8 mouse cellular contexts compared by ENCODE assay signal in genomic region chr4:125962677-125963076, GRCm38 (mm10).
DNase-seq lines count a peak whose midpoint lies in the region; ATAC-seq and TF ChIP-seq lines count a peak whose summit lies in the region.

No protein-coding gene starts in this region.

- H3K4me1 ChIP-seq in hindbrain, embryonic 10.5 days (replicated peaks): peaks cover 9% of the 10 kb centered on the region; the same call in 1 of the 2 replicates
- peaks cover 13% of the 10 kb centered on the region for H3K4me1 ChIP-seq in hindbrain, embryonic 13.5 days (replicated peaks)
- no peaks in the 10 kb centered on the region for H3K4me1 ChIP-seq in cerebellum, adult 2 months (ENCODE audit: control insufficient read depth, insufficient read depth, low read length)
- no peaks in the 10 kb centered on the region for H3K4me1 ChIP-seq in intestine, embryonic 15.5 days (replicated peaks)

- intact Hi-C loops in left cerebral cortex, postnatal 4 days (cut with DNase I): loop anchor here (2.0 to 5.0 kb wide), 3 partner anchors 474 to 800 kb away; no protein-coding TSS in a partner anchor

- DNase-seq in hindbrain, embryonic 10.5 days (ENCODE audit: low spot score): peak; percentile 82
- peak; percentile 60 to 78 for DNase-seq in cerebellum, adult 2 months
- peak; percentile 69 for DNase-seq in forelimb bud, embryonic 11.5 days (ENCODE audit: low read depth, low spot score)
- DNase-seq in left cerebral cortex, postnatal 4 days: peak; percentile 90
- peak; percentile 75 to 81 for DNase-seq in spleen, postnatal 36 days (ENCODE audit: low spot score in 2 of 2)

- WGBS in hindbrain, embryonic 10.5 days: 9% methylated on average over 7 of the region's 7 CpGs
- WGBS in hindbrain, embryonic 13.5 days: 8% methylated on average over 7 of the region's 7 CpGs
- WGBS in cerebellum, adult 2 months: 3% methylated on average over 7 of the region's 7 CpGs
- 9% methylated on average over 7 of the region's 7 CpGs for WGBS in intestine, embryonic 15.5 days

- no peaks in the 10 kb centered on the region for H3K36me3 ChIP-seq in hindbrain, embryonic 10.5 days
- no peaks in the 10 kb centered on the region for H3K36me3 ChIP-seq in hindbrain, embryonic 13.5 days
- H3K36me3 ChIP-seq in intestine, embryonic 15.5 days: no peaks in the 10 kb centered on the region

- peak; percentile 94 for TF ChIP-seq CTCF in cerebellum, adult 2 months (IDR thresholded peaks at IDR 0.05; ENCODE audit: borderline replicate concordance, insufficient read depth, low read depth, low read length)

- H3K9ac ChIP-seq in hindbrain, embryonic 13.5 days: no peak overlapping the region
- H3K9ac ChIP-seq in intestine, embryonic 15.5 days: no peak overlapping the region

- H3K4me3 ChIP-seq in hindbrain, embryonic 10.5 days: no peak overlapping the region
- no peak overlapping the region for H3K4me3 ChIP-seq in hindbrain, embryonic 13.5 days
- H3K4me3 ChIP-seq in cerebellum, adult 2 months (replicated peaks; ENCODE audit: insufficient read depth, low read depth, low read length): no peak overlapping the region
- no peak overlapping the region for H3K4me3 ChIP-seq in intestine, embryonic 15.5 days (replicated peaks)

- no peaks in the 10 kb centered on the region for H3K9me3 ChIP-seq in hindbrain, embryonic 10.5 days
- no peaks in the 10 kb centered on the region for H3K9me3 ChIP-seq in hindbrain, embryonic 13.5 days
- H3K9me3 ChIP-seq in intestine, embryonic 15.5 days: no peaks in the 10 kb centered on the region

- no peak for ATAC-seq in hindbrain, embryonic 13.5 days (ENCODE audit: low FRiP score)
- ATAC-seq in intestine, embryonic 15.5 days: 0 out of 2 replicates have a peak, but pooled peaks have one; percentile 34
- peak; percentile 66 for ATAC-seq in monocyte, adult 5-6 weeks (replicated peaks; ENCODE audit: insufficient number of reproducible peaks, low FRiP score, low TSS enrichment, poor library complexity, severe bottlenecking)

- H3K4me2 ChIP-seq in hindbrain, embryonic 13.5 days: no peak overlapping the region
- H3K4me2 ChIP-seq in intestine, embryonic 15.5 days (replicated peaks): no peak overlapping the region

- no peak for TF ChIP-seq POLR2A in cerebellum, adult 2 months (IDR thresholded peaks at IDR 0.05; ENCODE audit: borderline replicate concordance, insufficient read depth, low read length)

- peaks cover 10% of the 10 kb centered on the region; the same call in 1 of the 2 replicates for H3K27me3 ChIP-seq in hindbrain, embryonic 10.5 days (ENCODE audit: insufficient read depth, poor library complexity, severe bottlenecking)
- H3K27me3 ChIP-seq in hindbrain, embryonic 13.5 days: peaks cover 8% of the 10 kb centered on the region
- H3K27me3 ChIP-seq in cerebellum, adult 2 months (ENCODE audit: control insufficient read depth, insufficient read depth, low read length): no peaks in the 10 kb centered on the region
- no peaks in the 10 kb centered on the region for H3K27me3 ChIP-seq in intestine, embryonic 15.5 days (replicated peaks)

- H3K27ac ChIP-seq in hindbrain, embryonic 10.5 days: no peak overlapping the region
- no peak overlapping the region for H3K27ac ChIP-seq in hindbrain, embryonic 13.5 days
- H3K27ac ChIP-seq in cerebellum, adult 2 months (ENCODE audit: insufficient read depth, low read length): no peak overlapping the region
- no peak overlapping the region for H3K27ac ChIP-seq in intestine, embryonic 15.5 days
